Mouse (Mus musculus) bone marrow, adult 2 months (tissue): ENCODE results near the gene Xk.
"Not testable (repeated sequence)": the region's sequence is repeated elsewhere in the genome, so short reads cannot be mapped to it uniquely, and the experiment has no call there.

Experiments
- CTCF ChIP-seq: fragments of 200-500 bp; IDR thresholded peaks from 2 replicates; pipeline ENCODE4 v1.5.1; 2011; ENCODE audit warnings: low read length, control low read depth; ENCODE audit not compliant: control insufficient read depth, insufficient read depth
- POLR2A ChIP-seq: fragments of 200-500 bp; IDR thresholded peaks from 2 replicates; pipeline ENCODE4 v1.6.1; 2011; ENCODE audit warnings: low read depth, mild to moderate bottlenecking, control low read depth, low read length, borderline replicate concordance; ENCODE audit not compliant: control insufficient read depth

DNA sequence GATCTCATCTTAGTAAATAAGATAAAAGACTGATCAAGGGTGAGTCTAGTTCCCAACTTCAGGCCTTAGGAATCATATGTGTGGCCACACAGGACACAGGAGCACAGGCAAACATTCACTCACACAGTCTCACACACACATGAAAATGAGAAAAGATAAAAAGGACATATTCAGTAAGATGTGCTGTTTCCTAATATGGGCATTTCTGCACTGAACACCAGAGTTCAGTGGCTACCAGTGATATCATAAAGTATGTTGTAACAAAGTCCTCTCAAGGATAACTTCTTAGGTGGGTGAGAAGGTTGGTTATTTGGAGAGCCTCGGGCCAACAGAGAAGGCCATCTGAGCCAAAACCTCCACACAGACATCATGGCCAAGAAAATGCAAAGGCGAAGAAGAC lies 77.8 kb downstream of the Xk start, which contains the start of gene H2al1k:
- not testable (repeated sequence) for TF ChIP-seq POLR2A, CTCF
